Mouse (Mus musculus) liver, embryonic 13.5 days (tissue): ENCODE measurements around the gene 1190005I06Rik. TPM values are rescaled to one million over a fixed set of nuclear protein-coding genes. Genes with fewer than 3 reads are reported as not detected.

Experiments
- ATAC-seq: fragments of 200-750 bp; cut with Nextera tagmentation; 2 replicates; pipeline ENCODE4 v1.8.0; 2017; ENCODE audit warnings: low read depth, mild to moderate bottlenecking, moderate number of reproducible peaks, moderate library complexity
- DNase-seq: peaks from one replicate; pipeline ENCODE4 v3.0.0; 2022
- H3K27ac ChIP-seq: fragments of 300-500 bp; sonication (generic); 2 replicates; pipeline ENCODE4 v1.5.1; 2015; ENCODE audit warnings: moderate library complexity, mild to moderate bottlenecking, inconsistent platforms
- H3K27me3 ChIP-seq: fragments of 300-500 bp; sonication (generic); 2 replicates; pipeline ENCODE4 v1.6.1; 2015; ENCODE audit warnings: mild to moderate bottlenecking, inconsistent platforms
- H3K36me3 ChIP-seq: fragments of 300-500 bp; sonication (generic); 2 replicates; pipeline ENCODE4 v1.6.1; 2015; ENCODE audit warnings: mild to moderate bottlenecking, inconsistent platforms
- H3K4me1 ChIP-seq: fragments of 300-500 bp; sonication (generic); replicated peaks from 2 replicates; pipeline ENCODE4 v1.6.1; 2015; ENCODE audit warnings: inconsistent platforms
- H3K4me2 ChIP-seq: fragments of 300-500 bp; sonication (generic); 2 replicates; pipeline ENCODE4 v1.6.1; 2015; ENCODE audit warnings: inconsistent platforms, mild to moderate bottlenecking, moderate library complexity
- H3K4me3 ChIP-seq: fragments of 300-500 bp; sonication (generic); replicated peaks from 2 replicates; pipeline ENCODE4 v1.5.1; 2015; ENCODE audit warnings: mild to moderate bottlenecking, inconsistent platforms
- H3K9ac ChIP-seq: fragments of 300-500 bp; sonication (generic); 2 replicates; pipeline ENCODE4 v1.6.1; 2015; ENCODE audit warnings: mild to moderate bottlenecking, inconsistent platforms
- H3K9me3 ChIP-seq: fragments of 300-500 bp; sonication (generic); replicated peaks from 2 replicates; pipeline ENCODE4 v1.6.1; 2016; ENCODE audit warnings: inconsistent platforms
- WGBS: fragments of 180-500 bp; shearing (Covaris S2); methylation state at CpG from one replicate; pipeline ENCODE4 v1.1.7; 2015; ENCODE audit not compliant: insufficient replicate concordance; 5-methylcytosine and 5-hydroxymethylcytosine counted together
- polyA plus RNA-seq: library from polyadenylated mRNA; unstranded; fragments of >200 nt; fragmentation: Nextera tagmentation; extraction: Ambion mirVana; gene quantifications from 2 replicates; pipeline ENCODE4 v1.2.1, GENCODE M21; 2015

Gene 1190005I06Rik
- polyA plus RNA-seq, 1 experiment from 2014 or later = 1.2 TPM

- Histone ChIP-seq H3K27ac (no peak overlapping the region), H3K4me2 (no peak overlapping the region), H3K9ac (no peak overlapping the region), H3K36me3 (peaks cover 9% of the 10 kb centered on the region), H3K9me3 (0 out of 2 replicates have a peak, but pooled peaks cover 4% of the 10 kb centered on the region), H3K4me3 (no peak overlapping the region), H3K27me3 (no peaks in the 10 kb centered on the region), H3K4me1 (peaks cover 40% of the 10 kb centered on the region)
- WGBS = 57% methylated on average over 10 of the region's 10 CpGs
- ATAC-seq (no peak), DNase-seq (no peak)
These were observed 55.7 kb downstream of the 1190005I06Rik start for GRCm38 (mm10) chr8:120591587-120592292.

GRCm38 (mm10) chr8:120589921-120590320 is 57.5 kb downstream of the 1190005I06Rik start:
- no peak for DNase-seq
- Histone ChIP-seq H3K9me3 (0 out of 2 replicates have a peak, but pooled peaks cover 4% of the 10 kb centered on the region), H3K27me3 (no peaks in the 10 kb centered on the region), H3K9ac (peak overlapping the region; percentile 65), H3K4me2 (peak overlapping the region; percentile 98), H3K27ac (peak overlapping the region; percentile 34), H3K36me3 (peaks cover 26% of the 10 kb centered on the region), H3K4me1 (peaks cover 42% of the 10 kb centered on the region), H3K4me3 (peak overlapping the region; percentile 91)
- 44% methylated on average over 2 of the region's 2 CpGs for WGBS
- ATAC-seq = no peak

DNA sequence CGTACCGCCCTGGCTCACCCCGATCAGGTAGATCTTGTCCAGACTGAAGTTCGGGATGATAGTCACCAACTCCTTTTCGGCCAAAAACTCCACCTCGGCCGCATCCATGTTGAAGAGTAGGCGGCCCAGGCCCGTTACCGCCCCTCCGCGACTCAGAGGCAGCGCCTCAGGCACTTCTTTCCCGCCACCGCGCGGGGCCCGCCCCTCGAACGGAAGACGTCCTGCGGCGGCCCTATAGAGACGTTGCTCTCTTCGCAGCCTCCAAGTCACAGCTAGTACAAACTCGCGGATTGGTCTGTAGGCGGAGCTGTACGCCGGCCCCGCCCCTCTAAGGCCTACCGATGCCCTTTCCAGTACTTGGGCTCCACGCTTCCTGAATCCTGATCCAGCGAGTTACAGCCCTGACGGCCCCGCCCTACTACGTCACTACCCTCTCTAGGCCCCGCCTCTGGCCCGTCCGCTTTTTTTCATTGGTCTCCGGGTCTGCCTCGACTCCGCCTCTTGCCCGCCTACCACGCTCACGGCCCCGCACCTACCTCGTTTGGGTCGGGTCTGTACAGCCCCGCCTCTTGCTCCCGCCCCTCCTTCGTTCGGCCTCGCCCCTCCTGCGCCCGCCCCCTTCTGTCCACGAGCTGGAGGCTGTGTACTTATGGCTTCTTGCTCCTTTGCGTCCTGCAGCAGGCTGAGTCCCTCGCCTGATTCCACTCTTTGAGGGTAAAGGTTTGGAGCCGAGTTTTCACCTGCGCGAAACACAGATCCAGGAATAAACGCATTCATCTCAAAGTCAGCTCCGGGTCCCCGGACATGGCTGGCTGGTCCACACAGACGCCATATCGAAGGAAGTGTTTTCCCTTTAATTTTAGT is 58.3 kb downstream of the 1190005I06Rik start, which contains the start of gene Gins2:
TSS of gene Gins2 (minus strand) at position 397 of the 864 bp plus-strand sequence.
- under 1% methylated on average over 67 of the region's 67 CpGs for WGBS
- peak within 1 kb of the TSS; percentile 93 for H3K9ac ChIP-seq
- peaks cover 34% of the 10 kb centered on the region for H3K36me3 ChIP-seq
- H3K27ac ChIP-seq = peak within 1 kb of the TSS; percentile 83
- H3K9me3 ChIP-seq = no peaks in the 10 kb centered on the region
- peak within 1 kb of the TSS; percentile 98 for H3K4me2 ChIP-seq
- peaks cover 42% of the 10 kb centered on the region for H3K4me1 ChIP-seq
- H3K4me3 ChIP-seq = peak within 1 kb of the TSS; percentile 91
- H3K27me3 ChIP-seq = no peaks in the 10 kb centered on the region
- ATAC-seq = peak; percentile 96
- DNase-seq = peak; percentile 100

GRCm38 (mm10) chr8:120585521-120585920 is 61.9 kb downstream of the 1190005I06Rik start:
- ATAC-seq = no peak
- H3K4me1 ChIP-seq = peaks cover 42% of the 10 kb centered on the region
- no peak overlapping the region for H3K4me2 ChIP-seq
- WGBS = 86% methylated on average over 10 of the region's 10 CpGs
- no peaks in the 10 kb centered on the region for H3K27me3 ChIP-seq
- no peak overlapping the region for H3K9ac ChIP-seq
- no peaks in the 10 kb centered on the region for H3K9me3 ChIP-seq
- DNase-seq = no peak
- H3K27ac ChIP-seq = 0 out of 2 replicates have a peak overlapping the region, but pooled peaks have one; percentile 10
- H3K36me3 ChIP-seq = peaks cover 63% of the 10 kb centered on the region
- no peak overlapping the region for H3K4me3 ChIP-seq

DNA sequence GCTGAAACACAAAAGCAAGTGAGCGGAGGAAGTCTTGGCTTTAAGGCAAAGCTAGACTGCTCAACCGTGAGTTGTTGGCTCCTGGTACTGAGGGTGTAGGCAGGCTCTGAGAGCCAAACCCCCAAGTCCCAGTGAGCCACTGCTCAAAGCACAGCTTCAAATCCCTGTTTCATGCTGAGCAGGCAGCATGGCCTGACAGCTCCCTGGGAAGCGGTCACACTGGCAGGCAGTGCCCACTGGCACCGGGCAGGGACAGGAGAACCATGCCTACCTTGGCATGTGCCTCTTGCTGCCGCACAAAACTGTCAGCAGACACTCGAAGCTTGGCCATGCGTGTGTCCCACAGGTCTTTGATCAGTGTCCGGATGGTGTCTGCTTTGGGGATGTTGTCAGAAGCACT is 65.6 kb downstream of the 1190005I06Rik start:
- ATAC-seq (no peak), DNase-seq (no peak)
- no peak overlapping the region for H3K4me2 ChIP-seq
- no peak overlapping the region for H3K27ac ChIP-seq
- H3K4me3 ChIP-seq = no peak overlapping the region
- no peaks in the 10 kb centered on the region for H3K9me3 ChIP-seq
- peaks cover 91% of the 10 kb centered on the region for H3K36me3 ChIP-seq
- H3K27me3 ChIP-seq = no peaks in the 10 kb centered on the region
- H3K4me1 ChIP-seq = peaks cover 14% of the 10 kb centered on the region
- WGBS = 85% methylated on average over 8 of the region's 8 CpGs
- H3K9ac ChIP-seq = no peak overlapping the region

DNA sequence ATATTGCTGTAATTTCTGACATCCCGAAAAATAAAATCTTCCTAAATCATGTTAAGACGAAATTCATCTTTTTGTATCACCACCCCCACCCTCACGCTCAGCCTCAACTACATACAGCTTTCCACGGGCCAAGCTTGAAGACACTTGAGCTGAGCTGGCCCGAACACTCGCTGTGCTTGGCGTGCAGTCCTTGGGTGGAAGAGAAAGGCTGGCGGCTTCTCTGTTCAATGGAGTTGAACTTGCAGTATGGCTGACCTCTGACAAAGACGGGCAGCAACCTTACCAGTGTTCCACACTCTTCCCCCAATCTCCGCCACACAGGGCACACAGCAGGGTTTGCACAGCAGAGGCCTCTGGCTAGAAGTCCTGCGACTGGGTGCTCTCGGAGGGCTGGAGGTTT is 66.1 kb downstream of the 1190005I06Rik start:
- no peak for ATAC-seq
- no peaks in the 10 kb centered on the region for H3K27me3 ChIP-seq
- no peak overlapping the region for H3K9ac ChIP-seq
- H3K36me3 ChIP-seq = peaks cover 91% of the 10 kb centered on the region
- H3K27ac ChIP-seq = no peak overlapping the region
- no peak overlapping the region for H3K4me2 ChIP-seq
- no peak for DNase-seq
- no peaks in the 10 kb centered on the region for H3K9me3 ChIP-seq
- H3K4me1 ChIP-seq = peaks cover 13% of the 10 kb centered on the region
- H3K4me3 ChIP-seq = no peak overlapping the region
- WGBS = 86% methylated on average over 12 of the region's 12 CpGs

GRCm38 (mm10) chr8:120580336-120581000 is 67.0 kb downstream of the 1190005I06Rik start:
- peaks cover 92% of the 10 kb centered on the region for H3K36me3 ChIP-seq
- ATAC-seq = no peak

GRCm38 (mm10) chr8:120577821-120578220 is 69.6 kb downstream of the 1190005I06Rik start:
- no peak for DNase-seq
- Histone ChIP-seq H3K9me3 (no peaks in the 10 kb centered on the region), H3K9ac (no peak overlapping the region), H3K27ac (no peak overlapping the region), H3K27me3 (no peaks in the 10 kb centered on the region), H3K4me1 (peaks cover 25% of the 10 kb centered on the region), H3K36me3 (peaks cover 99% of the 10 kb centered on the region), H3K4me3 (no peak overlapping the region), H3K4me2 (no peak overlapping the region)
- 94% methylated on average over 17 of the region's 17 CpGs for WGBS
- ATAC-seq = no peak

More at GRCm38 (mm10) chr8:120580336-120581000, 67.0 kb downstream of the 1190005I06Rik start:
- Histone ChIP-seq H3K27ac (no peak overlapping the region), H3K4me2 (no peak overlapping the region), H3K27me3 (no peaks in the 10 kb centered on the region), H3K9me3 (no peaks in the 10 kb centered on the region), H3K9ac (no peak overlapping the region), H3K4me3 (no peak overlapping the region), H3K4me1 (peaks cover 21% of the 10 kb centered on the region)
- DNase-seq = no peak
- 86% methylated on average over 8 of the region's 8 CpGs for WGBS

DNA sequence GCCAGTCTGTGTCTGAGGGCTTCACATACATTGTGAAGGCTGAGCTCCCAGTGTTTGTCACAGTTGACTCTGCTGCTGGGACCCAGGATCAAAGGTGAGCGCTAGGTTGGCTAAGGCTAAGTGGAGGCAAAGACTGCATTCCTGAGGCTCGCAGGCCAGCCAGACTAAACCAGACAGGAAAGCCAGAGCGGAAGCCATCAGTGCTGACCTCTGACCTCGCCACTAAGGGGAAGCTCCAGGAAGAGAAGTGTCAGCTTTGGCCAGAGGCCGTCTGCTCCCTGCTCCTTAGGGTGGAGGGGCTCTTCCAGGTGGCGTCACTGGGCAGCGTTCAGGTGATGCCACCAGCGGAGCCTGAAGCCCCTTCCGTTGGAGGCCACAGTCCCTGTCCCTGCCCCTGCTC is 71.6 kb downstream of the 1190005I06Rik start:
- Histone ChIP-seq H3K9ac (no peak overlapping the region), H3K4me3 (no peak overlapping the region), H3K4me1 (peaks cover 20% of the 10 kb centered on the region), H3K27me3 (no peaks in the 10 kb centered on the region), H3K36me3 (peaks cover 99% of the 10 kb centered on the region), H3K4me2 (no peak overlapping the region), H3K27ac (peak overlapping the region; percentile 64), H3K9me3 (no peaks in the 10 kb centered on the region)
- peak; percentile 10; the same call in 1 of the 2 replicates for ATAC-seq
- no peak for DNase-seq
- WGBS = 82% methylated on average over 9 of the region's 9 CpGs

DNA sequence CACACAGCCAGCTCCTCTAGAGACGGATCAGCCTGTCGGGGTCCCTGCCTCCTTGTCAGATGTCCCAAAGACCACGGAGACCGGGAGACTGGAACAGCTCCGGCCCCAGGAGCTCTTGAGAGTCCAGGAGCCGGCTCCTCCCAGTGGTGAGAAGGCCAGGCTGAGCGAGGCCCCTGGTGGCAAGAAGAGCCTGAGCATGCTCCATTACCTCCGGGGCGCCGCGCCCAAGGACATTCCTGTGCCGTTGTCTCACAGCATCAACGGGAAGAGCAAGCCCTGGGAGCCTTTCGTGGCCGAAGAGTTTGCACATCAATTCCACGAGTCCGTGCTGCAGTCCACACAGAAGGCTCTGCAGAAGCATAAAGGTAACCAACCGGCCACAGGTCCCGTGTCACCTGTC is 72.5 kb downstream of the 1190005I06Rik start:
- H3K36me3 ChIP-seq = peaks cover 99% of the 10 kb centered on the region
- no peak overlapping the region for H3K4me2 ChIP-seq
- whole genome bisulfite sequencing = 86% methylated on average over 19 of the region's 19 CpGs
- H3K4me1 ChIP-seq = peaks cover 22% of the 10 kb centered on the region
- H3K9me3 ChIP-seq = no peaks in the 10 kb centered on the region
- DNase-seq = no peak
- no peak overlapping the region for H3K27ac ChIP-seq
- no peak overlapping the region for H3K4me3 ChIP-seq
- no peak for ATAC-seq
- H3K9ac ChIP-seq = no peak overlapping the region
- no peaks in the 10 kb centered on the region for H3K27me3 ChIP-seq

- H3K4me3 ChIP-seq = no peak overlapping the region
- ATAC-seq = no peak
- H3K36me3 ChIP-seq = peaks cover 100% of the 10 kb centered on the region
- no peak overlapping the region for H3K4me2 ChIP-seq
- H3K27ac ChIP-seq = no peak overlapping the region
- 84% methylated on average over 11 of the region's 11 CpGs for WGBS
- H3K4me1 ChIP-seq = peaks cover 30% of the 10 kb centered on the region
- H3K27me3 ChIP-seq = no peaks in the 10 kb centered on the region
- DNase-seq = no peak
- no peak overlapping the region for H3K9ac ChIP-seq
- no peaks in the 10 kb centered on the region for H3K9me3 ChIP-seq
These were observed 73.6 kb downstream of the 1190005I06Rik start for GRCm38 (mm10) chr8:120573866-120574265.
